Mouse (Mus musculus): ENCODE measurements around the gene Rxrb. TPM values are rescaled to one million over a fixed set of nuclear protein-coding genes. Genes with fewer than 3 reads are reported as not detected.
A peak's percentile ranks its signal among the peaks of the same experiment; 100 is the strongest.

Rxrb gene
- polyA plus RNA-seq, 1 experiment from 2014 or later = 25.1 TPM

- Histone ChIP-seq H3K4me3 (ENCODE audit: low read depth, low read length) (no peak overlapping the region), H3K36me3 (ENCODE audit: control insufficient read depth, insufficient read depth, low read length) (peaks cover 12% of the 10 kb centered on the region), H3K4me2 (ENCODE audit: low read depth) (no peak overlapping the region), H3K27ac (ENCODE audit: low read depth, low read length) (no peak overlapping the region), H3K27me3 (ENCODE audit: control insufficient read depth, insufficient read depth, low read length) (0 out of 2 replicates have a peak, but pooled peaks cover 2% of the 10 kb centered on the region), H3K4me1 (ENCODE audit: control insufficient read depth, insufficient read depth, low read length) (peaks cover 30% of the 10 kb centered on the region), H3K9me3 (ENCODE audit: control insufficient read depth, low read length) (no peaks in the 10 kb centered on the region; the same call in 1 of the 2 replicates), H3K9ac (ENCODE audit: low read length) (no peak overlapping the region)
- no peak for DNase-seq (ENCODE audit: low spot score)
- no peak for ATAC-seq (ENCODE audit: insufficient read depth, low FRiP score, low TSS enrichment)
- 92% methylated on average over 9 of the region's 9 CpGs for WGBS
Observed at GRCm38 (mm10) chr17:34035517-34035916, 3.9 kb downstream of the Rxrb start.

- no peak overlapping the region for H3K4me3 ChIP-seq (ENCODE audit: low read depth, low read length)
- no peak for ATAC-seq (ENCODE audit: insufficient read depth, low FRiP score, low TSS enrichment)
- no peaks in the 10 kb centered on the region; the same call in 1 of the 2 replicates for H3K9me3 ChIP-seq (ENCODE audit: control insufficient read depth, low read length)
- DNase-seq (ENCODE audit: low spot score) = no peak
- H3K27ac ChIP-seq (ENCODE audit: low read depth, low read length) = no peak overlapping the region
- H3K27me3 ChIP-seq (ENCODE audit: control insufficient read depth, insufficient read depth, low read length) = 0 out of 2 replicates have a peak, but pooled peaks cover 2% of the 10 kb centered on the region
- peaks cover 12% of the 10 kb centered on the region for H3K36me3 ChIP-seq (ENCODE audit: control insufficient read depth, insufficient read depth, low read length)
- WGBS = 75% methylated on average over 10 of the region's 10 CpGs
- H3K9ac ChIP-seq (ENCODE audit: low read length) = no peak overlapping the region
- peaks cover 36% of the 10 kb centered on the region for H3K4me1 ChIP-seq (ENCODE audit: control insufficient read depth, insufficient read depth, low read length)
- no peak overlapping the region for H3K4me2 ChIP-seq (ENCODE audit: low read depth)
Observed at GRCm38 (mm10) chr17:34036647-34037046, 5.0 kb downstream of the Rxrb start.

GRCm38 (mm10) chr17:34037241-34037640 lies 5.6 kb downstream of the Rxrb start:
- no peak overlapping the region for H3K4me2 ChIP-seq (ENCODE audit: low read depth)
- H3K4me1 ChIP-seq (ENCODE audit: control insufficient read depth, insufficient read depth, low read length) = peaks cover 36% of the 10 kb centered on the region
- no peak overlapping the region for H3K4me3 ChIP-seq (ENCODE audit: low read depth, low read length)
- H3K36me3 ChIP-seq (ENCODE audit: control insufficient read depth, insufficient read depth, low read length) = peaks cover 12% of the 10 kb centered on the region
- 0 out of 2 replicates have a peak, but pooled peaks cover 2% of the 10 kb centered on the region for H3K27me3 ChIP-seq (ENCODE audit: control insufficient read depth, insufficient read depth, low read length)
- H3K27ac ChIP-seq (ENCODE audit: low read depth, low read length) = no peak overlapping the region
- ATAC-seq (ENCODE audit: insufficient read depth, low FRiP score, low TSS enrichment) (no peak), DNase-seq (ENCODE audit: low spot score) (no peak)
- 87% methylated on average over 7 of the region's 7 CpGs for WGBS
- no peaks in the 10 kb centered on the region; the same call in 1 of the 2 replicates for H3K9me3 ChIP-seq (ENCODE audit: control insufficient read depth, low read length)
- H3K9ac ChIP-seq (ENCODE audit: low read length) = no peak overlapping the region

- ATAC-seq (ENCODE audit: insufficient read depth, low FRiP score, low TSS enrichment) = 0 out of 2 replicates have a peak, but pooled peaks have one; percentile 15
- Histone ChIP-seq H3K4me1 (ENCODE audit: control insufficient read depth, insufficient read depth, low read length) (peaks cover 32% of the 10 kb centered on the region), H3K4me2 (ENCODE audit: low read depth) (peak overlapping the region; percentile 43), H3K4me3 (ENCODE audit: low read depth, low read length) (peak overlapping the region; percentile 23), H3K9me3 (ENCODE audit: control insufficient read depth, low read length) (no peaks in the 10 kb centered on the region; the same call in 1 of the 2 replicates), H3K27me3 (ENCODE audit: control insufficient read depth, insufficient read depth, low read length) (0 out of 2 replicates have a peak, but pooled peaks cover 2% of the 10 kb centered on the region), H3K36me3 (ENCODE audit: control insufficient read depth, insufficient read depth, low read length) (peaks cover 12% of the 10 kb centered on the region), H3K27ac (ENCODE audit: low read depth, low read length) (no peak overlapping the region), H3K9ac (ENCODE audit: low read length) (peak overlapping the region; percentile 39)
- DNase-seq (ENCODE audit: low spot score) = no peak
- 13% methylated on average over 20 of the region's 21 CpGs for WGBS
Observed at GRCm38 (mm10) chr17:34038440-34038839, 6.8 kb downstream of the Rxrb start.

GRCm38 (mm10) chr17:34038878-34039561 lies 7.4 kb downstream of the Rxrb start, which contains the start of gene Col11a2:
Col11a2 (plus strand) TSS chr17:34039437.
- 8% methylated on average over 27 of the region's 28 CpGs for WGBS

GRCm38 (mm10) chr17:34039562-34040450 lies 8.2 kb downstream of the Rxrb start:
- Histone ChIP-seq H3K27ac (ENCODE audit: low read depth, low read length) (no peak overlapping the region), H3K4me3 (ENCODE audit: low read depth, low read length) (no peak overlapping the region), H3K27me3 (ENCODE audit: control insufficient read depth, insufficient read depth, low read length) (0 out of 2 replicates have a peak, but pooled peaks cover 2% of the 10 kb centered on the region), H3K4me1 (ENCODE audit: control insufficient read depth, insufficient read depth, low read length) (peaks cover 32% of the 10 kb centered on the region), H3K36me3 (ENCODE audit: control insufficient read depth, insufficient read depth, low read length) (peaks cover 12% of the 10 kb centered on the region), H3K9ac (ENCODE audit: low read length) (peak overlapping the region; percentile 39), H3K9me3 (ENCODE audit: control insufficient read depth, low read length) (no peaks in the 10 kb centered on the region; the same call in 1 of the 2 replicates), H3K4me2 (ENCODE audit: low read depth) (peak overlapping the region; percentile 43)
- ATAC-seq (ENCODE audit: insufficient read depth, low FRiP score, low TSS enrichment) (no peak), DNase-seq (ENCODE audit: low spot score) (no peak)
- WGBS = 29% methylated on average over 17 of the region's 17 CpGs

More at GRCm38 (mm10) chr17:34038878-34039561, 7.4 kb downstream of the Rxrb start, which contains the start of gene Col11a2:
- H3K4me2 ChIP-seq (ENCODE audit: low read depth) = peak within 1 kb of the TSS; percentile 43
- peak within 1 kb of the TSS; percentile 39 for H3K9ac ChIP-seq (ENCODE audit: low read length)
- H3K27ac ChIP-seq (ENCODE audit: low read depth, low read length) = 0 out of 2 replicates have a peak within 1 kb of the TSS, but pooled peaks have one; percentile 14
- H3K9me3 ChIP-seq (ENCODE audit: control insufficient read depth, low read length) = no peaks in the 10 kb centered on the region; the same call in 1 of the 2 replicates
- H3K27me3 ChIP-seq (ENCODE audit: control insufficient read depth, insufficient read depth, low read length) = 0 out of 2 replicates have a peak, but pooled peaks cover 2% of the 10 kb centered on the region
- H3K4me3 ChIP-seq (ENCODE audit: low read depth, low read length) = peak within 1 kb of the TSS; percentile 23
- peaks cover 32% of the 10 kb centered on the region for H3K4me1 ChIP-seq (ENCODE audit: control insufficient read depth, insufficient read depth, low read length)
- ATAC-seq (ENCODE audit: insufficient read depth, low FRiP score, low TSS enrichment) (peak; percentile 63), DNase-seq (ENCODE audit: low spot score) (no peak)
- peaks cover 12% of the 10 kb centered on the region for H3K36me3 ChIP-seq (ENCODE audit: control insufficient read depth, insufficient read depth, low read length)

- DNase-seq (ENCODE audit: low spot score) (no peak), ATAC-seq (ENCODE audit: insufficient read depth, low FRiP score, low TSS enrichment) (no peak)
- Histone ChIP-seq H3K9me3 (ENCODE audit: control insufficient read depth, low read length) (no peaks in the 10 kb centered on the region), H3K4me3 (ENCODE audit: low read depth, low read length) (no peak overlapping the region), H3K4me2 (ENCODE audit: low read depth) (no peak overlapping the region), H3K9ac (ENCODE audit: low read length) (no peak overlapping the region), H3K27me3 (ENCODE audit: control insufficient read depth, insufficient read depth, low read length) (no peaks in the 10 kb centered on the region), H3K36me3 (ENCODE audit: control insufficient read depth, insufficient read depth, low read length) (no peaks in the 10 kb centered on the region; the same call in 1 of the 2 replicates), H3K4me1 (ENCODE audit: control insufficient read depth, insufficient read depth, low read length) (0 out of 2 replicates have a peak, but pooled peaks cover 4% of the 10 kb centered on the region), H3K27ac (ENCODE audit: low read depth, low read length) (no peak overlapping the region)
- 87% methylated on average over 14 of the region's 14 CpGs for WGBS
Observed at GRCm38 (mm10) chr17:34045941-34046340, 14.3 kb downstream of the Rxrb start.

GRCm38 (mm10) chr17:34047404-34048050 lies 15.9 kb downstream of the Rxrb start:
- H3K36me3 ChIP-seq (ENCODE audit: control insufficient read depth, insufficient read depth, low read length) = no peaks in the 10 kb centered on the region; the same call in 1 of the 2 replicates
- no peak for ATAC-seq (ENCODE audit: insufficient read depth, low FRiP score, low TSS enrichment)
- H3K4me3 ChIP-seq (ENCODE audit: low read depth, low read length) = no peak overlapping the region
- no peaks in the 10 kb centered on the region for H3K9me3 ChIP-seq (ENCODE audit: control insufficient read depth, low read length)
- WGBS = 93% methylated on average over 5 of the region's 5 CpGs
- no peak overlapping the region for H3K4me2 ChIP-seq (ENCODE audit: low read depth)
- H3K27me3 ChIP-seq (ENCODE audit: control insufficient read depth, insufficient read depth, low read length) = no peaks in the 10 kb centered on the region
- H3K4me1 ChIP-seq (ENCODE audit: control insufficient read depth, insufficient read depth, low read length) = no peaks in the 10 kb centered on the region
- DNase-seq (ENCODE audit: low spot score) = no peak
- H3K9ac ChIP-seq (ENCODE audit: low read length) = no peak overlapping the region
- H3K27ac ChIP-seq (ENCODE audit: low read depth, low read length) = no peak overlapping the region

Measured in neural tube, embryonic 11.5 days (tissue).